Mouse (Mus musculus) liver, embryonic 11.5 days (tissue): ENCODE data around the gene Exosc1. TPM values are rescaled to one million over a fixed set of nuclear protein-coding genes. Genes with fewer than 3 reads are reported as not detected.
"Not testable (repeated sequence)": the region's sequence is repeated elsewhere in the genome, so short reads cannot be mapped to it uniquely, and the experiment has no call there.

ENCODE experiments used
- ATAC-seq: fragments of 200-750 bp; cut with Nextera tagmentation; replicated peaks from 2 replicates; pipeline ENCODE4 v1.8.0; 2017; ENCODE audit warnings: moderate number of reproducible peaks, mild to moderate bottlenecking, moderate TSS enrichment, moderate library complexity; ENCODE audit not compliant: low FRiP score
- DNase-seq: peaks from one replicate; pipeline ENCODE4 v3.0.0-alpha.2; 2017; ENCODE audit warnings: low spot score
- H3K27ac ChIP-seq: fragments of 300-500 bp; sonication (generic); 2 replicates; pipeline ENCODE4 v1.5.1; 2014; ENCODE audit warnings: mild to moderate bottlenecking, low read depth, low read length, control low read depth
- H3K27me3 ChIP-seq: fragments of 300-500 bp; sonication (generic); replicated peaks from 2 replicates; pipeline ENCODE4 v1.6.1; 2014; ENCODE audit warnings: low read length, mixed read lengths; ENCODE audit not compliant: control insufficient read depth, insufficient read depth
- H3K36me3 ChIP-seq: fragments of 300-500 bp; sonication (generic); 2 replicates; pipeline ENCODE4 v1.6.1; 2014; ENCODE audit warnings: mild to moderate bottlenecking, low read length, moderate library complexity, mixed read lengths; ENCODE audit not compliant: control insufficient read depth, insufficient read depth
- H3K4me1 ChIP-seq: fragments of 300-500 bp; sonication (generic); replicated peaks from 2 replicates; pipeline ENCODE4 v1.6.1; 2014; ENCODE audit warnings: low read length, mixed read lengths; ENCODE audit not compliant: control insufficient read depth, insufficient read depth
- H3K4me2 ChIP-seq: fragments of 300-500 bp; sonication (generic); 2 replicates; pipeline ENCODE4 v1.6.1; 2014; ENCODE audit warnings: mild to moderate bottlenecking, control low read depth, moderate library complexity
- H3K4me3 ChIP-seq: fragments of 300-500 bp; sonication (generic); 2 replicates; pipeline ENCODE4 v1.5.1; 2014; ENCODE audit warnings: low read depth, low read length, control low read depth
- H3K9ac ChIP-seq: fragments of 300-500 bp; sonication (generic); 2 replicates; pipeline ENCODE4 v1.6.1; 2014; ENCODE audit warnings: low read depth, low read length, control low read depth
- H3K9me3 ChIP-seq: fragments of 300-500 bp; sonication (generic); 2 replicates; pipeline ENCODE4 v1.6.1; 2016; ENCODE audit warnings: low read length, inconsistent platforms, mixed read lengths; ENCODE audit not compliant: control insufficient read depth
- WGBS: fragments of 180-500 bp; shearing (Covaris S2); extraction: QIAGEN DNeasy Blood & Tissue Kit; methylation state at CpG from one replicate; pipeline ENCODE4 v1.1.7; 2014; 5-methylcytosine and 5-hydroxymethylcytosine counted together
- polyA plus RNA-seq: library from polyadenylated mRNA; unstranded; fragments of >200 nt; fragmentation: Nextera tagmentation; extraction: Ambion mirVana; gene quantifications from 2 replicates; pipeline ENCODE4 v1.2.1, GENCODE M21; 2014

Gene Exosc1
- polyA plus RNA-seq, 1 experiment from 2014 or later, result 109 TPM

- Histone ChIP-seq H3K36me3 (peaks cover 41% of the 10 kb centered on the region), H3K4me1 (no peaks in the 10 kb centered on the region; the same call in 1 of the 2 replicates), H3K9ac (no peak overlapping the region), H3K9me3 (no peaks in the 10 kb centered on the region), H3K27me3 (no peaks in the 10 kb centered on the region), H3K4me2 (no peak overlapping the region), H3K27ac (no peak overlapping the region), H3K4me3 (no peak overlapping the region)
- 75% methylated on average over 4 of the region's 4 CpGs for WGBS
- ATAC-seq (no peak), DNase-seq (no peak)
Observed at GRCm38 (mm10) chr19:41919471-41919870, 13.8 kb downstream of the Exosc1 start.

GRCm38 (mm10) chr19:41916853-41917252, 16.4 kb downstream of the Exosc1 start:
- H3K27ac ChIP-seq, result no peak overlapping the region
- H3K4me1 ChIP-seq, result peaks cover 17% of the 10 kb centered on the region
- DNase-seq (no peak), ATAC-seq (no peak)
- H3K4me2 ChIP-seq, result no peak overlapping the region
- H3K36me3 ChIP-seq, result peaks cover 30% of the 10 kb centered on the region
- no peaks in the 10 kb centered on the region for H3K9me3 ChIP-seq
- no peak overlapping the region for H3K9ac ChIP-seq
- no peak overlapping the region for H3K4me3 ChIP-seq
- no peaks in the 10 kb centered on the region for H3K27me3 ChIP-seq
- 85% methylated on average over 4 of the region's 4 CpGs for WGBS

GRCm38 (mm10) chr19:41915294-41915693, 17.9 kb downstream of the Exosc1 start:
- no peak for DNase-seq
- H3K27me3 ChIP-seq, result no peaks in the 10 kb centered on the region
- H3K4me3 ChIP-seq, result no peak overlapping the region
- H3K36me3 ChIP-seq, result peaks cover 28% of the 10 kb centered on the region
- no peak for ATAC-seq
- 89% methylated on average over 3 of the region's 3 CpGs for WGBS
- H3K9ac ChIP-seq, result no peak overlapping the region
- peaks cover 17% of the 10 kb centered on the region for H3K4me1 ChIP-seq
- H3K27ac ChIP-seq, result no peak overlapping the region
- H3K9me3 ChIP-seq, result no peaks in the 10 kb centered on the region
- no peak overlapping the region for H3K4me2 ChIP-seq

- not testable (repeated sequence) for H3K9me3 ChIP-seq, ATAC-seq, DNase-seq, H3K27ac ChIP-seq, H3K27me3 ChIP-seq, H3K9ac ChIP-seq
- Histone ChIP-seq H3K4me2 (peak overlapping the region; percentile 78), H3K4me3 (peak overlapping the region; percentile 93), H3K36me3 (peaks cover 28% of the 10 kb centered on the region), H3K4me1 (peaks cover 17% of the 10 kb centered on the region)
Observed at GRCm38 (mm10) chr19:41914592-41914882, 18.7 kb downstream of the Exosc1 start.

- H3K27me3 ChIP-seq, result no peaks in the 10 kb centered on the region
- peak overlapping the region; percentile 94 for H3K9ac ChIP-seq
- peaks cover 17% of the 10 kb centered on the region for H3K4me1 ChIP-seq
- WGBS, result 43% methylated on average over 6 of the region's 6 CpGs
- peaks cover 25% of the 10 kb centered on the region for H3K36me3 ChIP-seq
- H3K4me3 ChIP-seq, result peak overlapping the region; percentile 93
- peak overlapping the region; percentile 78 for H3K4me2 ChIP-seq
- DNase-seq (no peak), ATAC-seq (no peak)
- no peaks in the 10 kb centered on the region for H3K9me3 ChIP-seq
- H3K27ac ChIP-seq, result no peak overlapping the region
Observed at GRCm38 (mm10) chr19:41913774-41914591, 19.2 kb downstream of the Exosc1 start.

- DNase-seq (peak; percentile 67), ATAC-seq (peak; percentile 19; the same call in 1 of the 2 replicates)
- no peaks in the 10 kb centered on the region for H3K9me3 ChIP-seq
- H3K4me1 ChIP-seq, result peaks cover 22% of the 10 kb centered on the region
- under 1% methylated on average over 43 of the region's 53 CpGs for WGBS
- peak overlapping the region; percentile 89 for H3K27ac ChIP-seq
- H3K9ac ChIP-seq, result peak overlapping the region; percentile 94
- H3K4me2 ChIP-seq, result peak overlapping the region; percentile 78
- H3K4me3 ChIP-seq, result peak overlapping the region; percentile 93
- peaks cover 20% of the 10 kb centered on the region for H3K36me3 ChIP-seq
- no peaks in the 10 kb centered on the region for H3K27me3 ChIP-seq
Observed at GRCm38 (mm10) chr19:41912121-41913080, 20.8 kb downstream of the Exosc1 start.

- Histone ChIP-seq H3K27ac (peak within 1 kb of the TSS; percentile 89), H3K36me3 (peaks cover 12% of the 10 kb centered on the region; the same call in 1 of the 2 replicates), H3K9ac (peak within 1 kb of the TSS; percentile 94), H3K4me1 (peaks cover 31% of the 10 kb centered on the region), H3K27me3 (no peaks in the 10 kb centered on the region), H3K4me2 (peak within 1 kb of the TSS; percentile 78), H3K4me3 (peak within 1 kb of the TSS; percentile 93), H3K9me3 (no peaks in the 10 kb centered on the region)
- WGBS, result 4% methylated on average over 53 of the region's 54 CpGs
- DNase-seq (peak; percentile 99), ATAC-seq (peak; percentile 91)
Observed at GRCm38 (mm10) chr19:41911178-41912073, 21.8 kb downstream of the Exosc1 start, which contains the start of gene Pgam1. Gene Pgam1 (plus strand): TSS chr19:41911923.

GRCm38 (mm10) chr19:41910396-41910795, 22.8 kb downstream of the Exosc1 start:
- H3K4me3 ChIP-seq, result no peak overlapping the region
- H3K36me3 ChIP-seq, result peaks cover 5% of the 10 kb centered on the region; the same call in 1 of the 2 replicates
- DNase-seq, result no peak
- H3K27ac ChIP-seq, result no peak overlapping the region
- peaks cover 41% of the 10 kb centered on the region for H3K4me1 ChIP-seq
- no peaks in the 10 kb centered on the region for H3K9me3 ChIP-seq
- H3K4me2 ChIP-seq, result no peak overlapping the region
- no peaks in the 10 kb centered on the region for H3K27me3 ChIP-seq
- H3K9ac ChIP-seq, result no peak overlapping the region
- WGBS, result 85% methylated on average over 2 of the region's 2 CpGs
- no peak for ATAC-seq
